Mouse (Mus musculus): ENCODE measurements around the gene Spata45. TPM values are rescaled to one million over a fixed set of nuclear protein-coding genes. Genes with fewer than 3 reads are reported as not detected.

Gene Spata45
- polyA plus RNA-seq (2016; fragmentation: Nextera tagmentation; extraction: Ambion mirVana) = not detected in 2 replicates

DNA sequence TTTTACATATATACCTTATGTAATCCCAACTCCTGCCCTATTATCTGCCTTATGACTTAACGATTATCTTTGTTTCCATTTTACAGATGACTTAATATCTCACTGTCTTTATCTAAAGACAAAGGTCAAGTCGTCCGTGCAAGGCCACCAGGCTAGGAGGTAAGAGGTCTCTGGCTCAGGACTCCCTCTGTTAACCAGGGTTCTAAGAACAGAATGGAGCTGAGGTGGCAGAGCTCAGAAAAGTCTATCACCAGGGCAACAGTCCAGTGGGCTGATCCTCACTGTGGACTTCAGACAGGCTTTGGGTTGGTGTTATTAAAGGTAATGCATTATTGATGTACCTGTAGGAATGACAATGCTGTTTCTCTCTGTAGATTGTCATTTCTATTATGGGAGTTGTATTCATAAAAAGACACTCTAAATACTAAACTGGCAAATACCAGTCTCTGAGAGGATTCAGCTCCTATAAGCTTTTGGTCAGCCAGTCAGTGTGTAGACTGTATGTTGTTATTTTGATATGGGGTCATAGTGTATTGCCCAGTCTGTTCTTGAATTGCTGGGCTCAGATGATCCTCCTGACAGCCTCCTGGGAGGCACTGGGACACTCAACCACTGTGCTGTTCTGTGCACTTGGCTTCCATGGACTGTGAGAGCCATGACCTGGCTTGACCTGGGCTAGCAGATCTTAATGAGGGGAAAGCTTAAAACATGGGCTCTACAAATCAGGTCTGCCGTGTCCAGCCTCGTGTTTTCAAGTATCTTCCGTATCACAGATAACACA lies at the start of gene Spata45:
Spata45 (plus strand) TSS at position 86 of the 781 bp plus-strand sequence.
- DNase-seq (ENCODE audit: low spot score) = no peak
- Histone ChIP-seq H3K27me3 (replicated peaks; ENCODE audit: low read depth, poor library complexity, severe bottlenecking) (no peaks in the 10 kb centered on the region), H3K36me3 (replicated peaks) (no peaks in the 10 kb centered on the region), H3K9me3 (no peaks in the 10 kb centered on the region), H3K4me3 (no peak within 1 kb of the TSS), H3K4me1 (no peaks in the 10 kb centered on the region), H3K27ac (replicated peaks) (no peak within 1 kb of the TSS)
- WGBS = 86% methylated on average over 6 of the region's 6 CpGs

DNA sequence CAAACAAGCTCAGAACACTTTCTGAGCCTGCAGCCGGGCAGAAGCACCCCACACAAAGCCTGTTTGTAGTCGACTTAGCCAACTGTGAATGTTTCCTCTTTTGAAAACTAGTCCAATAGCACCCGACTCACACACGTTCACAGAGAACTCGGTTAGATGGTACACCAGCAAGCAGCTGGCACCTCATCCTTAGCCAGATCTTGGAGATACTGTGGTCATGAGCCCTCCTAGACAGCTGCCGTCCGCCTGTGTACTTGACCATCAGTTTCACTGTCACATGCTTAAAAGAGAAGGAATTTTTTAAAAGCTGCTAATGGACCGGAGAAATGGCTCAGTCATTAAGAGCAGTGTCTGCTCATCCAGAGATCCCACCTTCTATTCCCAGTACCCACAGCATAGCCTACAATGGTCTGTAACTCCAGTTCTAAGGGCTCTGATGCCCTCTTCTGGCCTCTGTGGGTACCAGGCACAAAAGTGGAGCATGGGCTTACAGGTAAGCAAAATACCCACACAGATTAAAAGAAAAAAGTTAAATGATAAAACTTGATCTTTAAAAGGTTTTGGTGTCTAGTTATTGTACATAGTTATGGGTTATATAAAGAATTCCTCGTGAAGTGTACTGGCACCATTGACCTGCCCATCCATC lies 46.9 kb upstream of the Spata45 start:
- no peak overlapping the region for H3K27ac ChIP-seq (replicated peaks)
- no peaks in the 10 kb centered on the region for H3K4me1 ChIP-seq
- no peaks in the 10 kb centered on the region for H3K27me3 ChIP-seq (replicated peaks; ENCODE audit: low read depth, poor library complexity, severe bottlenecking)
- DNase-seq (ENCODE audit: low spot score) = no peak
- no peaks in the 10 kb centered on the region for H3K36me3 ChIP-seq (replicated peaks)
- no peaks in the 10 kb centered on the region for H3K9me3 ChIP-seq
- H3K4me3 ChIP-seq = no peak overlapping the region
- 85% methylated on average over 9 of the region's 9 CpGs for WGBS

DNA sequence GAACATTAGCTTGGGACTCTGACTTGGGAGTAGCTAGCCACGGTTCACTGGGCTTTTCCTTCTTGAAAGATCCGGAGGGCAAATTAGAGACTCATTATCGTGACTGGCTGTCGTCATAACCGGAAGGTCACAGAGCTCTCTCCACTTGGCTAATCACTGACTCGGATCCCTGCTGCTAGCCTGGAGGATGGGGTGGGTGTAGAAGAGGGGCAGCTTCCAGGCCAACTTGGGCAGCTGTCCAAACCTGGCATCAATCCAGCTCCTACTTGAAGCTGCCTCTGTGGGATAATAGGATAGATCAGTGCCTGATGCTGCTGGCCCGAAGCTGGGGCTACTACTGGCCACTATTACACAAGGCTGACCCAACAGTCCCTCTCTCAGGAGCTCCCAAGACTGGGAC lies 40.9 kb upstream of the Spata45 start:
- Histone ChIP-seq H3K4me1 (0 out of 2 replicates have a peak, but pooled peaks cover 3% of the 10 kb centered on the region), H3K27me3 (replicated peaks; ENCODE audit: low read depth, poor library complexity, severe bottlenecking) (no peaks in the 10 kb centered on the region), H3K36me3 (replicated peaks) (no peaks in the 10 kb centered on the region), H3K9me3 (peaks cover 4% of the 10 kb centered on the region; the same call in 1 of the 2 replicates), H3K27ac (replicated peaks) (no peak overlapping the region), H3K4me3 (no peak overlapping the region)
- WGBS = 77% methylated on average over 7 of the region's 7 CpGs
- no peak for DNase-seq (ENCODE audit: low spot score)

DNA sequence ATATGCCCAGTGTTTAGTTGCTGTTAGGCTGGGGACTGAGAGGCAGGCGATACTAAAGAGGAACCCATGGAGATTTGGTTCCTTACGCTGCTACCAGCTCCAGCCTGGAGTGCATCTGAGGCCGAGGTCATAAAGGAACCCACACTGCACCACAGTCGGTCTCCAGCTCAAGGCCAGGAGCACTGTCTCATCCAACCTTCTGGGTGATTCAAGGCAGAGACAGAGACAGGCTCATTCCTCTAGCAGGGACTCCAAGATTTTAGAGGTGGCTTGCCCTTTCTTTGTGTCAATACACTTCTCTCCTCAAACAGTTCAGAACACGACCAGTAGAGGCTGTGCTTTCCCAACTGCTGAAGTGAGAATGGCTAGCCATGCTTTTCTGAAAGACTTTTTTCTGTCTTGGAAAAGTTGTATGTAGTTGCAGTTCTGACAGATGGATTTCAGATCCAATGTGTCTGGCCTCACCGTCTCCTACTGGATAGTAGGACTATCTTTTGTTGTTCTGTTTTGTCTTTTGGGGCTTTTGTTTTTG lies 40.0 kb upstream of the Spata45 start:
- H3K9me3 ChIP-seq = peaks cover 4% of the 10 kb centered on the region; the same call in 1 of the 2 replicates
- H3K36me3 ChIP-seq (replicated peaks) = no peaks in the 10 kb centered on the region
- 0 out of 2 replicates have a peak, but pooled peaks cover 3% of the 10 kb centered on the region for H3K4me1 ChIP-seq
- no peak overlapping the region for H3K4me3 ChIP-seq
- H3K27me3 ChIP-seq (replicated peaks; ENCODE audit: low read depth, poor library complexity, severe bottlenecking) = no peaks in the 10 kb centered on the region
- WGBS = 74% methylated on average over 6 of the region's 6 CpGs
- no peak overlapping the region for H3K27ac ChIP-seq (replicated peaks)
- DNase-seq (ENCODE audit: low spot score) = no peak

DNA sequence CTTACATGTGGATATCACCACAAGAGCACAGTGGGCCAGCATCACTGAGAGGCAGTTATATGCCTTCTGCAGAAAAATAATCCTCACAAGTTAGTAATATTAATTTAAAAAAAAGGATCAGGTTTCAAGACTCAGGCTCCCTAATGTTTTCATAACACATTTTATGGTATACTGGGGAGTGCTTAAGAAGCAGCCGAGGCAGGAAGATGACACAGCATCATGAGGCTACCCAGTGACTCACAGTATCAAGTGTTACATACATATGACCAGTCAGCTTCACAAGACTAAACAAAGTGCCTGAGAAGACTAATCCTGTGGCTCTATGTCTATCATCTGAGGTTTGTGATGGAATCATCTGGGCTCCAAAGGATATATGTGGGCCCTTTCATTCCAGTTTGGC lies 38.4 kb upstream of the Spata45 start:
- H3K36me3 ChIP-seq (replicated peaks) = no peaks in the 10 kb centered on the region
- H3K27me3 ChIP-seq (replicated peaks; ENCODE audit: low read depth, poor library complexity, severe bottlenecking) = no peaks in the 10 kb centered on the region
- no peak overlapping the region for H3K4me3 ChIP-seq
- WGBS = 89% methylated on average over 1 of the region's 1 CpGs
- DNase-seq (ENCODE audit: low spot score) = no peak
- 0 out of 2 replicates have a peak, but pooled peaks cover 3% of the 10 kb centered on the region for H3K4me1 ChIP-seq
- peaks cover 4% of the 10 kb centered on the region; the same call in 1 of the 2 replicates for H3K9me3 ChIP-seq
- H3K27ac ChIP-seq (replicated peaks) = no peak overlapping the region

DNA sequence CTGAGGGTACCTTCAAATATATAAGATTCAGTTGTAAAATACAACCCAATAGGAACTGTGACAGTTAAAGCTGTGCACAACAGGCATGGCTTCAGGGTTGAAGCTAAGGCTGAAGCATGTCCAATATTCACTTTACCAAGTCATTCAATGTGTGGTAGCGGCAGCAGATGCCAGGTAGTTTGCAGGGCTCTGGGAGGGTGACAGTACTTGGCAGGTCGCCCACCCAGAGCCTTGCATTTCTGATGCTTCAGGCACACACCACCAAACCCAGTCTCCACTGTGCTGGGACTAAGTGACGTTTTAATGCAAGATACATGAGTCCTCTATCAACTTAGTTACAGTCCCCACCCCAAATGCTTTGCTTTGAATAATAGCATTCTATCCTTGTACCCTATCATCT lies 35.8 kb upstream of the Spata45 start:
- H3K4me3 ChIP-seq = no peak overlapping the region
- 0 out of 2 replicates have a peak, but pooled peaks cover under 1% of the 10 kb centered on the region for H3K4me1 ChIP-seq
- peaks cover 16% of the 10 kb centered on the region for H3K36me3 ChIP-seq (replicated peaks)
- H3K9me3 ChIP-seq = peaks cover 4% of the 10 kb centered on the region; the same call in 1 of the 2 replicates
- no peaks in the 10 kb centered on the region for H3K27me3 ChIP-seq (replicated peaks; ENCODE audit: low read depth, poor library complexity, severe bottlenecking)
- DNase-seq (ENCODE audit: low spot score) = peak; percentile 5
- H3K27ac ChIP-seq (replicated peaks) = no peak overlapping the region
- 86% methylated on average over 3 of the region's 3 CpGs for WGBS

DNA sequence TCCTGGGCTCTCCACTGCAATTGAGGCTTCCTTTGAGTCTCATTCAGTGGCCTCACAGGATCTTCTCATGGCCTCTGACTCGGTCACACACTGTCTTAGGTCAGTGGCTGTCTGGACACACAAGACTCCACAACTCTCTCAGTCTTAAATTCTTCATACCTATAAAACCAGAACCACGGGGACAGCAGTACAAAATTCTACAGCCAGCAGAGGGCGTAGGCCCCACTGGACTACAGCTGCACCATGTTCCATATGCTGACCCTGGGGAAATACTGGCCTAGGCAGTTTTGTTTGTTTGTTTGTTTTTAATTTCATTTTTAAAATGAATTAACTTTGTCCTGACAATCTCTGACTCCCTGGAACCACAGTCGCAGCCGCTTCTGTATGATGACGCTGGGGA lies 34.2 kb upstream of the Spata45 start:
- DNase-seq (ENCODE audit: low spot score) = peak; percentile 10
- Histone ChIP-seq H3K4me1 (no peaks in the 10 kb centered on the region), H3K36me3 (replicated peaks) (peaks cover 26% of the 10 kb centered on the region), H3K27me3 (replicated peaks; ENCODE audit: low read depth, poor library complexity, severe bottlenecking) (no peaks in the 10 kb centered on the region), H3K9me3 (peaks cover 4% of the 10 kb centered on the region; the same call in 1 of the 2 replicates), H3K4me3 (no peak overlapping the region), H3K27ac (replicated peaks) (no peak overlapping the region)
- 60% methylated on average over 6 of the region's 6 CpGs for WGBS

DNA sequence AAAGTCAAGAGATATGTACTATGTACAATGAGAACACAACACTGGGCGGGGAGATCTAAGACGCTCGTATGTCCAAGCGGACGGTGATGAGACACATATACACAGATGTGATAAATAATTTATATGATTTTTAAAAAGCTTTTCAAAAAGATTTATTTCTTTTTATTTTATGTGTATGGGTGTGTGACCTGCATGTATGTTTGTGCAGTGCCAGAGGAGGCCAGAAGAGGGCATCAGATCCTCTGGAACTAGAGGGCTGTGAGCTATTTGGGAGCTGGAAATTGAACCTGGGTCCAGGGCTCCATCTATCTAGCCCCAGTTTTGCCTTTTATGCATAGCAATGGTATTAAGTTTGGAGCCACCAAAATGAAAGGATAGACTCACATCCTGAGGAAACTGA lies 27.7 kb upstream of the Spata45 start:
- H3K4me1 ChIP-seq = no peaks in the 10 kb centered on the region
- WGBS = 96% methylated on average over 5 of the region's 5 CpGs
- peaks cover 87% of the 10 kb centered on the region for H3K36me3 ChIP-seq (replicated peaks)
- H3K9me3 ChIP-seq = no peaks in the 10 kb centered on the region
- H3K27me3 ChIP-seq (replicated peaks; ENCODE audit: low read depth, poor library complexity, severe bottlenecking) = no peaks in the 10 kb centered on the region
- DNase-seq (ENCODE audit: low spot score) = no peak
- no peak overlapping the region for H3K4me3 ChIP-seq
- no peak overlapping the region for H3K27ac ChIP-seq (replicated peaks)

DNA sequence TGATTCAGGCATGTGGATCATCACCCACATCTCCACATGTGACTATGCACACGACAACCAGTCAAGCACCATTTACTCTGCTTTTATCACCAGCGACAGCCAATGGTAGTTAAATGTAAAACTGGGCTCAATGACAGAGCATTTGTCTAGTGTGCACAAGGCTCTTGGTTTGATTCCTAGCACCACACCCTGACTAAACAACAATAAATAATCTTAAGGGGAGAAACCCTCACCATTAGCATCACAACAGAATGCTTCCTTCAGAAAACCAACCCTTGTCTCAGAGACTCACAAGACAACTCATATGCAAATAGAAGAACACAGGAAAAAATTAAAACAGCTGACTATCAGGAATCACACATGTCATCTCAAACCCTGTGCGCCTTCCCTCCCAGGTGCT lies 22.2 kb upstream of the Spata45 start:
- Histone ChIP-seq H3K4me1 (no peaks in the 10 kb centered on the region), H3K27ac (replicated peaks) (no peak overlapping the region), H3K4me3 (no peak overlapping the region), H3K9me3 (no peaks in the 10 kb centered on the region), H3K36me3 (replicated peaks) (peaks cover 74% of the 10 kb centered on the region), H3K27me3 (replicated peaks; ENCODE audit: low read depth, poor library complexity, severe bottlenecking) (no peaks in the 10 kb centered on the region)
- 96% methylated on average over 3 of the region's 3 CpGs for whole genome bisulfite sequencing
- DNase-seq (ENCODE audit: low spot score) = no peak

DNA sequence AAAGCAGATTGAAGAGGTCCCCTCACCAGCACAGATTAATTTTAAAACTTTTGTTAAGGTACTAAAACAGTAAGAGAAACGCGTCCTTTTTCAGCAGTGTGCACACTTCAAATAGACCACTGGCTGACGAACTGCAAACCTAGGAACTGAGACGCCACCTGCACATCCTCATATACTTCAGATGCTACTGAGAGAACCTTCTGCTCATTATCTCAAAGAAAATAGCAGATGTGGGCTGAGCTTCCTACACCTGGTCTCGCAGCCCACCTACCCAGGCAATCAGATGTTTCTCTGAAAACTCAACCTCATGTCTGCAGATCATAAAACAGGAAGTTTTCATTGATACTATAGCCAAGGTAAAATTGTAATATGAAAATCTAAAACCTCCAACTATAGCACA lies 16.6 kb upstream of the Spata45 start:
- Histone ChIP-seq H3K27ac (replicated peaks) (no peak overlapping the region), H3K4me3 (no peak overlapping the region), H3K4me1 (peaks cover 7% of the 10 kb centered on the region), H3K27me3 (replicated peaks; ENCODE audit: low read depth, poor library complexity, severe bottlenecking) (no peaks in the 10 kb centered on the region), H3K36me3 (replicated peaks) (peaks cover 41% of the 10 kb centered on the region), H3K9me3 (no peaks in the 10 kb centered on the region)
- DNase-seq (ENCODE audit: low spot score) = no peak
- WGBS = 95% methylated on average over 5 of the region's 5 CpGs

DNA sequence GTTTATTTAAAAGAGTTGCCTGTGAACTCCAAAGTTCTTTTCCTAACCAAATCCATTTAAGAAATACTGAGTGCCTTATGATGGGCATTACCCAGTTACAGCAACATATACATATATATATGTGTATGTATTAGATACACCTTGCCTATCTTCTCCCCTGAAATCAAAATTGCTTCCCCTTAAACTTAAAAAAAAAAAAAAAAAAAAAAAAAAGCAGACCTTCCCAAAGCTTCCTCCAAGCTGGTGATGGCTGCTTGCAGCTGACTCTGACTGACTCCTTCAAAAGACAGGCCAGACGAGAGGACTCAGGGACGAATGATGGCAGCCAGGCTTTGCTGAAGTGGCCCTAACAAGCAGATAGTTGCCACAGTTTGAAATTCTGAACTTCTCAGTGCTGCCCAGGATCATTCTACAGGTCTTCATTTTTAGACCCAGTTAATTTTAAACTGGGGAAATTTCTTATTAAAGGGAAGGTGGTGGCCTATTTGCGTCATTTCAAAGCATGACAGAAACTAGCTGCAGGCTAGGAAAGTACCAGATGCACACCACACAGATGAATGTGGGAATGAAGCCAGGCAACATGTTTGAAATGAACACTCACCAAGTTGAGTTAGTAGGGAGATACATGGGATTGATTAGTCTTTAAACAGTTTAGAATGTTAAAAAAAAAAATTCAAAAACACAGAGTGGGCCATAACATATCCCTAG lies 16.1 kb upstream of the Spata45 start:
- Histone ChIP-seq H3K27me3 (replicated peaks; ENCODE audit: low read depth, poor library complexity, severe bottlenecking) (no peaks in the 10 kb centered on the region), H3K4me1 (peaks cover 13% of the 10 kb centered on the region), H3K36me3 (replicated peaks) (peaks cover 35% of the 10 kb centered on the region), H3K4me3 (no peak overlapping the region), H3K9me3 (no peaks in the 10 kb centered on the region), H3K27ac (replicated peaks) (no peak overlapping the region)
- no peak for DNase-seq (ENCODE audit: low spot score)
- WGBS = 81% methylated on average over 3 of the region's 3 CpGs

DNA sequence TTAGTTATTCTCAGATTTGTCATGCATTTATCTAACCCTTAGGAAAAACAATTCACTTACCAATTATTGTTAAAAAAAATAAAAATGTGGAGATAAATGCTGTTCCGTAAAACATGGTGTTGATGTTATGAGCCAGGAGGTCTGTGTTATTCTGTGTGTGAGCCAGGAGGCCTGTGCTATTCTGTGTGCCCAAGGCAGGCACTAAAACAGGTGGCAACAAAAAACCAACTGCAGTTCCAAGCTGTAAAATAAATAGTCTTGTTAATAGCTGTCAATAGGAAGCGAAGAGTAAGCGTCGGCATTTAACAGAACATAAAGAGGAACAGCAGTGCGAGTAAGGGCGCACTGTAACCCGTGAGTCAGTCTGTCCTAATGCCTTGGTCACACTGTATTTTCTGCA lies 15.4 kb upstream of the Spata45 start:
- WGBS = 95% methylated on average over 7 of the region's 7 CpGs
- no peak overlapping the region for H3K4me3 ChIP-seq

More for the DNA sequence above, 15.4 kb upstream of the Spata45 start:
- DNase-seq (ENCODE audit: low spot score) = no peak
- peaks cover 19% of the 10 kb centered on the region for H3K4me1 ChIP-seq
- H3K27me3 ChIP-seq (replicated peaks; ENCODE audit: low read depth, poor library complexity, severe bottlenecking) = no peaks in the 10 kb centered on the region
- H3K9me3 ChIP-seq = no peaks in the 10 kb centered on the region
- H3K36me3 ChIP-seq (replicated peaks) = peaks cover 33% of the 10 kb centered on the region
- H3K27ac ChIP-seq (replicated peaks) = no peak overlapping the region
